Mouse (Mus musculus): ENCODE results near the gene Arhgef10l. TPM values are rescaled to one million over a fixed set of nuclear protein-coding genes. Genes with fewer than 3 reads are reported as not detected.
"Not testable (repeated sequence)": the region's sequence is repeated elsewhere in the genome, so short reads cannot be mapped to it uniquely, and the experiment has no call there.

The Arhgef10l gene
- polyA plus RNA-seq, 1 experiment, result 5.9 TPM

- Histone ChIP-seq H3K27me3 (ENCODE audit: control insufficient read depth, insufficient read depth, low read length) (no peaks in the 10 kb centered on the region), H3K4me3 (ENCODE audit: control insufficient read depth, low read depth, low read length) (no peak overlapping the region), H3K36me3 (ENCODE audit: control insufficient read depth, insufficient read depth, low read length) (no peaks in the 10 kb centered on the region), H3K27ac (ENCODE audit: control insufficient read depth, insufficient read depth, low read depth, low read length) (no peak overlapping the region), H3K4me1 (ENCODE audit: control insufficient read depth, insufficient read depth, low read length) (no peaks in the 10 kb centered on the region)
- no peak for TF ChIP-seq POLR2A (IDR thresholded peaks at IDR 0.05; ENCODE audit: control insufficient read depth, low read depth, low read length)
- TF ChIP-seq CTCF (IDR thresholded peaks at IDR 0.05; ENCODE audit: control insufficient read depth, insufficient read depth, insufficient replicate concordance, low read depth, low read length), result no peak
These were observed 96.4 kb downstream of the Arhgef10l start for GRCm38 (mm10) chr4:140569394-140569793.

DNA sequence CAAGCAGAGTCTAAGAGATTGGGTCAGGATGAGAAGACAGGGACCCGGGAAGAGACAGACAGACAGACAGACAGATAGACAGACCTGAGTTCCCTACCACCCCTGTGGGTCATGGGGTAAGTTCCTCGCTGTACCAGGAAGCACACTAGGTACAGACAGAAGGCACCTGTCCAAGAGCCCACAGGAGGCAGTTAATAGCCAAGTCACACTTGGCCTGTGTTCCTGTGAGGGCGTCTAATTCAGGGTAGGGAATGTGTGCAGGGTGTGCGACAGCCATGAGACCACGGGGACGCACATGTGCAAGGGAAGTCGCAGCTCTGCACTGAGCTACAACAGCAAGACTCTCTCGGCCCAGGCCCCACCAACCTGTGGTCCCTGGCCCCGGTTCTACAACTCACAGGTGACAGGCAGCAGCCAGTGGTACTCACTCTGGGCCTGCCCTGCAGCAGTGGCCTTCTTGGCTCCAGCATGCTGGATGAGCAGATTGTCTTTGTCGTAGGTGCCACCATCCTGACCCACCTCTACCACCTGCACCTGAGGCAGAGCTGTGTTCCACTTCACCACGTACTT lies 97.8 kb downstream of the Arhgef10l start:
- H3K4me3 ChIP-seq (ENCODE audit: control insufficient read depth, low read depth, low read length), result peak overlapping the region; percentile 72
- H3K36me3 ChIP-seq (ENCODE audit: control insufficient read depth, insufficient read depth, low read length), result no peaks in the 10 kb centered on the region
- TF ChIP-seq POLR2A (IDR thresholded peaks at IDR 0.05; ENCODE audit: control insufficient read depth, low read depth, low read length), result no peak
- no peak for TF ChIP-seq CTCF (IDR thresholded peaks at IDR 0.05; ENCODE audit: control insufficient read depth, insufficient read depth, insufficient replicate concordance, low read depth, low read length)
- H3K4me1 ChIP-seq (ENCODE audit: control insufficient read depth, insufficient read depth, low read length), result no peaks in the 10 kb centered on the region
- H3K27ac ChIP-seq (ENCODE audit: control insufficient read depth, insufficient read depth, low read depth, low read length), result no peak overlapping the region
- H3K27me3 ChIP-seq (ENCODE audit: control insufficient read depth, insufficient read depth, low read length), result no peaks in the 10 kb centered on the region

- no peak for TF ChIP-seq POLR2A (IDR thresholded peaks at IDR 0.05; ENCODE audit: control insufficient read depth, low read depth, low read length)
- TF ChIP-seq CTCF (IDR thresholded peaks at IDR 0.05; ENCODE audit: control insufficient read depth, insufficient read depth, insufficient replicate concordance, low read depth, low read length), result no peak
- Histone ChIP-seq H3K4me3 (ENCODE audit: control insufficient read depth, low read depth, low read length) (no peak overlapping the region), H3K36me3 (ENCODE audit: control insufficient read depth, insufficient read depth, low read length) (no peaks in the 10 kb centered on the region), H3K27ac (ENCODE audit: control insufficient read depth, insufficient read depth, low read depth, low read length) (no peak overlapping the region), H3K27me3 (ENCODE audit: control insufficient read depth, insufficient read depth, low read length) (no peaks in the 10 kb centered on the region), H3K4me1 (ENCODE audit: control insufficient read depth, insufficient read depth, low read length) (no peaks in the 10 kb centered on the region)
These were observed 99.0 kb downstream of the Arhgef10l start for GRCm38 (mm10) chr4:140566785-140567184.

- H3K36me3 ChIP-seq (ENCODE audit: control insufficient read depth, insufficient read depth, low read length); H3K4me3 ChIP-seq (ENCODE audit: control insufficient read depth, low read depth, low read length); H3K27me3 ChIP-seq (ENCODE audit: control insufficient read depth, insufficient read depth, low read length); H3K27ac ChIP-seq (ENCODE audit: control insufficient read depth, insufficient read depth, low read depth, low read length); H3K4me1 ChIP-seq (ENCODE audit: control insufficient read depth, insufficient read depth, low read length): not testable (repeated sequence)
These were observed 101.4 kb downstream of the Arhgef10l start for GRCm38 (mm10) chr4:140564459-140564858.

GRCm38 (mm10) chr4:140562461-140563178 lies 103.2 kb downstream of the Arhgef10l start:
- H3K27me3 ChIP-seq (ENCODE audit: control insufficient read depth, insufficient read depth, low read length), result no peaks in the 10 kb centered on the region
- no peaks in the 10 kb centered on the region for H3K36me3 ChIP-seq (ENCODE audit: control insufficient read depth, insufficient read depth, low read length)

GRCm38 (mm10) chr4:140561744-140562143 lies 104.1 kb downstream of the Arhgef10l start:
- Histone ChIP-seq H3K36me3 (ENCODE audit: control insufficient read depth, insufficient read depth, low read length) (no peaks in the 10 kb centered on the region), H3K4me3 (ENCODE audit: control insufficient read depth, low read depth, low read length) (no peak overlapping the region), H3K27me3 (ENCODE audit: control insufficient read depth, insufficient read depth, low read length) (no peaks in the 10 kb centered on the region), H3K4me1 (ENCODE audit: control insufficient read depth, insufficient read depth, low read length) (no peaks in the 10 kb centered on the region), H3K27ac (ENCODE audit: control insufficient read depth, insufficient read depth, low read depth, low read length) (no peak overlapping the region)
- TF ChIP-seq POLR2A (IDR thresholded peaks at IDR 0.05; ENCODE audit: control insufficient read depth, low read depth, low read length), result no peak
- peak; percentile 45; the same call in 1 of the 2 replicates for TF ChIP-seq CTCF (IDR thresholded peaks at IDR 0.05; ENCODE audit: control insufficient read depth, insufficient read depth, insufficient replicate concordance, low read depth, low read length)

More at GRCm38 (mm10) chr4:140562461-140563178, 103.2 kb downstream of the Arhgef10l start:
- Histone ChIP-seq H3K4me1 (ENCODE audit: control insufficient read depth, insufficient read depth, low read length) (no peaks in the 10 kb centered on the region), H3K27ac (ENCODE audit: control insufficient read depth, insufficient read depth, low read depth, low read length) (no peak overlapping the region), H3K4me3 (ENCODE audit: control insufficient read depth, low read depth, low read length) (no peak overlapping the region)
- no peak for TF ChIP-seq CTCF (IDR thresholded peaks at IDR 0.05; ENCODE audit: control insufficient read depth, insufficient read depth, insufficient replicate concordance, low read depth, low read length)
- no peak for TF ChIP-seq POLR2A (IDR thresholded peaks at IDR 0.05; ENCODE audit: control insufficient read depth, low read depth, low read length)

DNA sequence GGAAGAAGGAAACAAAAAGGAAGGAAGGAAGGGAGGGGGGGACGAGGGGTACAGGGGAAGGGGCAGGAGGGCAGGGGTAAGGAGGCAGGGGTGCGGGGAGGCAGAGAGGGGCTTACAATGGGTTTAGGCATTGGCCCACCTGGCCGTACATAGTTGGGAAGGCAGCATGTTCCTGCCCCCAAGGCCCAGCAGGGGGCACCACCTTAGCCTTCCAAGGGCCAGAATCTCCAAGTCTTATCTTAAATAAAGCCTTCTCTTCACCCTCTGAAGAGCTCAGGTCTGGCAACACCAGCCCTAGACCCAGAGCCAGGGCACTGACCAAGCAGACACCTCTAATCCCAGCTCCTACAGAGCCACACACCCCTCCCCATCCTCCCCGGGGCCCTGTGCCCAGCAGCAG lies 106.0 kb downstream of the Arhgef10l start:
- H3K36me3 ChIP-seq (ENCODE audit: control insufficient read depth, insufficient read depth, low read length), result no peaks in the 10 kb centered on the region
- no peaks in the 10 kb centered on the region for H3K27me3 ChIP-seq (ENCODE audit: control insufficient read depth, insufficient read depth, low read length)
- H3K4me3 ChIP-seq (ENCODE audit: control insufficient read depth, low read depth, low read length), result no peak overlapping the region
- H3K4me1 ChIP-seq (ENCODE audit: control insufficient read depth, insufficient read depth, low read length), result no peaks in the 10 kb centered on the region
- TF ChIP-seq POLR2A (IDR thresholded peaks at IDR 0.05; ENCODE audit: control insufficient read depth, low read depth, low read length) (no peak), CTCF (IDR thresholded peaks at IDR 0.05; ENCODE audit: control insufficient read depth, insufficient read depth, insufficient replicate concordance, low read depth, low read length) (no peak)
- no peak overlapping the region for H3K27ac ChIP-seq (ENCODE audit: control insufficient read depth, insufficient read depth, low read depth, low read length)
